Mouse (Mus musculus): ENCODE results near the gene Sh2d4b. TPM values are rescaled to one million over a fixed set of nuclear protein-coding genes. Genes with fewer than 3 reads are reported as not detected.
A peak's percentile ranks its signal among the peaks of the same experiment; 100 is the strongest.

The Sh2d4b gene
- total RNA-seq, 2 experiments from 2014 or later, result 1.6 to 3.3 TPM

DNA sequence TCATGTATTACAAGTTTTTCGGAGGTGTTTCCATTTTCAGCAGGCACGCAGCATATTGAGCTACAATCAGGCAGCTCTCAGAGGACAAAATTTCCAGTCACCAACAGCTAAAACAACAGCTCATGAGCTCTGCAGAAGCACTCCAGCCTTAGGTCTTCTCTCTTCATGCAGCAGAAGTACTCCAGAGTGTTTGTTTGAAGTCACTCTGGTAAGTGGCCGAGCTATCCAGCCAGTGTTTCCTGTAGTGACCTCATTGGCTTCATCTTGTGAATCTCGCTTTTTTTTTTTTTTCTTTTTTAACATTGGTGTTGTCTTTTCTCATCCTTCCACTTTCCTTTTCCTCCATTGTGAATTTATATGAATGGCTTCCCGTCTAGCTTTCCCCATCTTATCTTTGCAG is 40.1 kb downstream of the Sh2d4b start:
- no peak for DNase-seq (ENCODE audit: low spot score in 2 of 2)

DNA sequence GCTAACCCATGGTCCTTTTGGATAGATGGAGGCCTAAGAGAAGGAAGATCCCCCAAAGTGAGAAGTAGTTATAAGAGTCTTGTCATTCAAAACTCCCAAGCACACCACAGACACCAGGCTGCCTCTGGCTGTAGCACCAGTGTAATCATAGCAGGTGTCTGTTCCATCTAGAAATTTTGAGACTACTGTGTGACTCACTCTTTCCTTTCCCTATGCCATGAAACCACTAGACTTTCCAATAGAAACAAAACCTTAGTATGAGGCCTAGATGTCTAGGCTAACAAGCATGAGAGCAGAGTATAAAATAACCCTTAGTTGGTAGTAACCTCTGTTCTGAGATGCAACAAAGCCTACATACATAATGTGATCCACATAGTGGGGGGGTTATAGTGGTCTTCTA is 55.7 kb downstream of the Sh2d4b start:
- DNase-seq (ENCODE audit: low spot score in 2 of 2), result no peak

DNA sequence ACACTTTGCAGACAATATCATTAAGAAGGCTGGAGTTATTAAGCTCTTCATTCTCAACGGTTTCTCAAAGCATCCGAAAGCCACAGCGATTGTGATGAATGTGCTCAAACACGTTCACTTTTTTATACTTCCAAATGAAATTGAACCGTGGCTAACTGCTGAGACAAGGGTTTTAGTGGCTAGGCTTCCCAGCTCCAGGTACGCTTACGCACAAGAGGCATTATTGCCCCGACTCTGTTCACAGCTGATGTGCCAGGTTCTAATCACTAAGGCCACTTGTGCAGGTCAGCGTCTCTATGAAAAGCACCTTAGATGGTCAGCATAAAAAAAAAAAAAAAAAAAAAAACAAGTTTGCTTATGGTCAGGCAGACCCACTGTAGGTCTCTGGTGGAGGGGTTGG is 62.6 kb downstream of the Sh2d4b start:
- no peak for DNase-seq (ENCODE audit: low spot score in 2 of 2)

DNA sequence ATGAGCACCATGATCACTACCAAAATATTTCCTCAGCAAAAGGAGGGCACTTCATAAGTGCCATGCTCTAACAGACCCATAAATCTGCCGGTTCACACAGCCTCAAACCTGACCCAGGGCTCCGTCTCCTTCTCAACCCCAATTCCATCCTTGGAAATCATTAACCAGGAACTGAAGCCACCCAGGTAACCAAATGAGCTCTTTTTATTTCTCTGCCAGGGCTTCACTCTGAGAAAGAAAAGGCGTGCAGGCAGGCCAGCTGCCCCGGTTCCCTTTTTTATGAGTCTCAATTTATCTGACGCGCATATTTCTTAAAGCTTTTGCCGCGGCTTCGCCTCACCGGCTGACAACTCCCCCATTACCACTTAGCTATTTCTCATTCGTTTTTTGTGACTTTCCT is 63.0 kb downstream of the Sh2d4b start:
- no peak for DNase-seq (ENCODE audit: low spot score in 2 of 2)

DNA sequence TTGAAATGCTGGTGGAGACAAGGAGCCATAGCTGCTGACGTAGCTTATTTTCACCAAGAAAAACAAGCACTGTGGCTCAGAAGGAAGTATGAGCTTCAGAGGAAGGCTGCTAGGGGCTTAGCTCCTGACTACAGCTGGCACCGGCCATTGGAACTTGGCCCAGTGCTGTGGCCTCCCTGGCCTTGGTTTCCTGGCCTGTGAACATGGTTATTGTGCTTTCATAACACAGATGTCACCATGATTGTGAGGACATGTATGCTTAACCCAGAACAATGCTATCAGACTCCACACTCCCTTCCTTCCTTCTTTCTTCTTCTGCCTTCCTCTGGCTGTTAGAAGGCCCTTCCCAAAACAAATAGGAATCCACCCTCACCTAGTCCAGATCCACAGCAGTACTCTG is 75.0 kb downstream of the Sh2d4b start:
- no peak for DNase-seq (ENCODE audit: low spot score in 2 of 2)

DNA sequence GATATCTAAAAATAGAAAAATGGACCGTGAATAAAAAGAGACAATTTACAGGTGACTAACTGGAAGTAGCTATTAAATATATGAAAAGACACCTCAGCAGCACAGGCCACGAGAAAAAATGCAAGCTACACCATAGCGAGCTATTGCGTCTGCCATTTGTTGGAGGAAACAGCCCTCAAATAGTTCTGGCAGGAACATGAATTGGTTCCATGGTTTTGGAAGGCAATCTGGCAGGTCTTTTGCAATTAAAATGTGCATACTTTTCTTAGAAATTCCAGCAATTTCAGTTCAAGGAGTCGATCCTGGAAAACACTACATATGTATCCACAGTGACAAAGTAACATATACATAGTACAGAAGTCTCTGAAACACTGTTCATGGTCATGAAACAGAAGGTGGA is 76.4 kb downstream of the Sh2d4b start:
- DNase-seq (ENCODE audit: low spot score in 2 of 2), result no peak

DNA sequence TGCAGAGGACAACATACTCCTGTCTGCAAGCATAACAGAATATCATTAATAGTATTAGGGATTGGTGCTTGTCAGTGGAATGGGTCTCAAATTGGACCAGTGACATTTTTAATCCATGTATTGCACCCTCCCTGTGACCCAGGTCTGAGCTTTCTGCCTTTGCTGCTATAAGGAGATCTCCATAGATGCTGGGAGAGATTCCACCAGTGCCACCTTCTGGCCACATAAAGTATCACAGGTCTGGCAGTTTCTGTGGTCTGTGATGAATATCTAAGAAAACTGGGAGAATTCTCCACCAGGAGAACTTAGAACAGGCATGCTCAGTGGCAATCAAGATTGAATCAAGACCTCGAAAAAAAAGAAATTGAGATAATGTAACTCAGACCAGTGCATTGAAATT is 101.5 kb downstream of the Sh2d4b start:
- peak; percentile 62 to 72 for DNase-seq (ENCODE audit: low spot score in 2 of 2)

DNA sequence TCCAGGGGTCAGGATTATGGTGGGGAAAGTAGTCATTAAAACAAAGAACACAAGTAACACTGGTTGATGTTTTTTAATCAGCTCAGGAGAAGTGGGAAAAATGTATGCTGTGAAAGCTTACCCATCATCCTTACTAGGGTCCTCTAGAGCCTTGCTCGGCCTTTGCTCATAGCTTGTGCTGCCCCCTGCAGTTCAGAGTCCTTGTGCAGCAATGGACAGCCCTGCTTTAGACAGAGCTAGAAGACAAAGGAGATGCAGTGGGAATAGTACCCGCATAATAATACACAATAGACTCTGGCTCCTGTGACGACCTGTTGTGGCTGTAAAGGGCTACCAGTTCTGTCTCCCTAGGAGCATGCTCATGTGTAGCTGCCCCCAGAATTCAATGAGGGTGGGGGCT is 104.0 kb downstream of the Sh2d4b start:
- DNase-seq (ENCODE audit: low spot score in 2 of 2), result peak; percentile 39 to 47

DNA sequence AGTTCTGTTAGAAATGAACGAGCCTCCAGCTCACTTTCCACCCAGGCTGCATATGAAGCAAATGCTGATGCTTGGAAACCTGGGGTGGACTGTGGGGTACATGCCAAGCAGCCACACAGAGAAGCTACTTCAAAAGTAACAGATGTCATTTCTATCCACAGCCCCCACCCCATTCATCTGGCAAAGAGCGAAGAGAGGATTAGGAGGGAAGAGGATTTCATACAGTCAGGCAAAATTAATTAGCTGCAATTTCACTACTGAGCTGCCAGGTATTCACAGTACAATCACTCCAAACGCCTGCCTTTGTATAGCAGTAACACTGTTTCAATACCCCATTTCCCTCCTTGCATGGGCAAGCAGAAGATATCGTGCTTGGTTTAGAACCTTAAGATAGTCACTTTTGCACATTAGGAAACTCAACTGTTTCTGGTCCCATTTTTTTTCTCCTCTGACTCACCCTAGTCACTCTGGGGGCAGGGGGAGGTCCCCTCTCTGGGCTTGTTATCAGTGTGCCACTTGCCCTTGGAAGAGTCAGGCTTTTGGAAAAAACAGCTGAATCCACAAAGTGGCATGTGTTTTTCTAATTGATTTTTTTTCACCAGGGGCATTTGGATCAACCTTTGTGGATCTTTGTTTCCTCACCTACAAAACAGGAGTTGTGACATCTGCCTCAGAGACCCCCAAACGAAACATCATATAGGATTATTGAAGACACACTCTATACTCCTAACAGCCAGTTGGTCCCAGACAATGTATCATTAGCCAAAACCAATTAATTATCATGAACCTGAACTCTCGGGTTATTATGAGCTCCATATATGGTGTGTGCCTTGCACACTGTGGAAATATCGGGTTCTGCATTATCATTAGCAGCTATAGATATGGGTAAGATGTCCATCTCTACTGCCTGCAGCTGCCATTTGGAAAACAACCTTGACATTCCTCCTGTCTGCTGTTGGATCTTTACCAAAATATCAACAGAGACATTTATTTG is 123.7 kb downstream of the Sh2d4b start:
- peak; percentile 36 to 56 for DNase-seq (ENCODE audit: low spot score in 2 of 2)

Other genes with a start within 250 kb of the Sh2d4b start
- gene Tspan14, start 73.5 kb upstream of the Sh2d4b start, total RNA-seq (2021), result 10 to 100 TPM; 47.3 to 48.7 TPM
- 100 to 1,000 TPM; 132 to 150 TPM for gene Fam213a, start 120.5 kb upstream of the Sh2d4b start, total RNA-seq (2021)
- 1 to 10 TPM in 1 of 2 experiments, under 1 TPM in 1; 0.71 to 1.2 TPM for gene Dydc2, start 175.9 kb upstream of the Sh2d4b start, total RNA-seq (2021)
- not detected for gene Dydc1, start 179.6 kb upstream of the Sh2d4b start, total RNA-seq (2021)
- gene Mat1a, start 211.8 kb upstream of the Sh2d4b start, total RNA-seq (2021), result not detected
- gene Sftpa1, start 238.5 kb upstream of the Sh2d4b start, total RNA-seq (2021), result not detected

Data from layer of hippocampus, postnatal 10 days (tissue).